Mouse (Mus musculus) left cerebral cortex, postnatal 36 days (tissue): Measurements from ENCODE around the gene Rdm1. TPM values are rescaled to one million over a fixed set of nuclear protein-coding genes. Genes with fewer than 3 reads are reported as not detected.
A peak's percentile ranks its signal among the peaks of the same experiment; 100 is the strongest.
"Not testable (repeated sequence)": the region's sequence is repeated elsewhere in the genome, so short reads cannot be mapped to it uniquely, and the experiment has no call there.

ENCODE experiments used
- DNase-seq, 2 experiments: peaks; one replicate each; pipeline ENCODE4 v3.0.0; 2021 to 2022; ENCODE audit warnings: low spot score in 2 of 2, mixed read lengths in 1 of 2
- intact Hi-C: fragments of 180-260 bp; cut with DNase I; formaldehyde crosslinking; loops from one replicate; pipeline ENCODE4 v1.15.1; 2025
- total RNA-seq, 2 experiments: library from RNA; stranded (reverse); gene quantifications; 2 replicates each; pipeline ENCODE4 v1.2.3; 2021

Gene Rdm1
- total RNA-seq, 2 experiments from 2014 or later = 6.0 to 6.5 TPM

- DNase-seq = no peak
- intact Hi-C loops = no loop called here
Observed at GRCm38 (mm10) chr11:101615380-101615779, 11.6 kb upstream of the Rdm1 start.

- intact Hi-C loops = no loop called here
Observed at GRCm38 (mm10) chr11:101616104-101616503, 10.9 kb upstream of the Rdm1 start.

GRCm38 (mm10) chr11:101616948-101617767, 9.8 kb upstream of the Rdm1 start:
- intact Hi-C loops = no loop called here
- no peak for DNase-seq

More at GRCm38 (mm10) chr11:101616104-101616503, 10.9 kb upstream of the Rdm1 start:
- no peak for DNase-seq

- intact Hi-C loops = no loop called here
- no peak for DNase-seq
Observed at GRCm38 (mm10) chr11:101617849-101618248, 9.1 kb upstream of the Rdm1 start.

GRCm38 (mm10) chr11:101618596-101618995, 8.4 kb upstream of the Rdm1 start:
- intact Hi-C loops = no loop called here

GRCm38 (mm10) chr11:101620022-101620655, 6.9 kb upstream of the Rdm1 start:
- intact Hi-C loops, DNase-seq: not testable (repeated sequence)

More at GRCm38 (mm10) chr11:101618596-101618995, 8.4 kb upstream of the Rdm1 start:
- no peak for DNase-seq

GRCm38 (mm10) chr11:101626649-101626994, 373 bp upstream of the Rdm1 start:
- intact Hi-C loops = no loop called here
- no peak for DNase-seq

GRCm38 (mm10) chr11:101627857-101628559, 1.0 kb downstream of the Rdm1 start:
- intact Hi-C loops = no loop called here
- DNase-seq = peak; percentile 72 to 78

GRCm38 (mm10) chr11:101628733-101629417, 1.9 kb downstream of the Rdm1 start:
- DNase-seq, intact Hi-C loops: not testable (repeated sequence)

- no peak for DNase-seq
- intact Hi-C loops = no loop called here
Observed at GRCm38 (mm10) chr11:101635660-101636059, 8.7 kb downstream of the Rdm1 start.

- no peak for DNase-seq
- intact Hi-C loops = no loop called here
Observed at GRCm38 (mm10) chr11:101639761-101640160, 12.8 kb downstream of the Rdm1 start.

GRCm38 (mm10) chr11:101640857-101641709, 14.1 kb downstream of the Rdm1 start:
- intact Hi-C loops = not testable (repeated sequence)

GRCm38 (mm10) chr11:101641710-101642642, 15.0 kb downstream of the Rdm1 start:
- DNase-seq = peak; percentile 8 to 26
- intact Hi-C loops = not testable (repeated sequence)

More at GRCm38 (mm10) chr11:101640857-101641709, 14.1 kb downstream of the Rdm1 start:
- DNase-seq = peak; percentile 77 to 83

GRCm38 (mm10) chr11:101642931-101643330, 15.9 kb downstream of the Rdm1 start:
- DNase-seq = no peak
- intact Hi-C loops = no loop called here

- intact Hi-C loops = no loop called here
Observed at GRCm38 (mm10) chr11:101644591-101644990, 17.6 kb downstream of the Rdm1 start.

GRCm38 (mm10) chr11:101645043-101645410, 18.0 kb downstream of the Rdm1 start:
- intact Hi-C loops, DNase-seq: not testable (repeated sequence)

More at GRCm38 (mm10) chr11:101644591-101644990, 17.6 kb downstream of the Rdm1 start:
- no peak for DNase-seq

GRCm38 (mm10) chr11:101645411-101646282, 18.7 kb downstream of the Rdm1 start:
- peak; percentile 73 to 74 for DNase-seq
- intact Hi-C loops = not testable (repeated sequence)
